Mouse (Mus musculus) frontal cortex, adult 2 months (tissue): ENCODE measurements around the gene Zbtb3. TPM values are rescaled to one million over a fixed set of nuclear protein-coding genes. Genes with fewer than 3 reads are reported as not detected.

ENCODE experiments used
- DNase-seq, 2 experiments: peaks; one replicate each; pipeline ENCODE4 v3.0.0; 2022; ENCODE audit warnings: low spot score in 1 of 2; ENCODE audit errors: extremely low spot score in 1 of 2
- polyA plus RNA-seq: library from polyadenylated mRNA; depleted of rRNA; stranded (reverse); fragments of >200 nt; gene quantifications from 2 replicates; pipeline ENCODE4 v1.2.3, GENCODE M21; 2012; rRNA removed

Gene Zbtb3
- 3.8 and 4.6 TPM in 2 replicates for polyA plus RNA-seq

DNA sequence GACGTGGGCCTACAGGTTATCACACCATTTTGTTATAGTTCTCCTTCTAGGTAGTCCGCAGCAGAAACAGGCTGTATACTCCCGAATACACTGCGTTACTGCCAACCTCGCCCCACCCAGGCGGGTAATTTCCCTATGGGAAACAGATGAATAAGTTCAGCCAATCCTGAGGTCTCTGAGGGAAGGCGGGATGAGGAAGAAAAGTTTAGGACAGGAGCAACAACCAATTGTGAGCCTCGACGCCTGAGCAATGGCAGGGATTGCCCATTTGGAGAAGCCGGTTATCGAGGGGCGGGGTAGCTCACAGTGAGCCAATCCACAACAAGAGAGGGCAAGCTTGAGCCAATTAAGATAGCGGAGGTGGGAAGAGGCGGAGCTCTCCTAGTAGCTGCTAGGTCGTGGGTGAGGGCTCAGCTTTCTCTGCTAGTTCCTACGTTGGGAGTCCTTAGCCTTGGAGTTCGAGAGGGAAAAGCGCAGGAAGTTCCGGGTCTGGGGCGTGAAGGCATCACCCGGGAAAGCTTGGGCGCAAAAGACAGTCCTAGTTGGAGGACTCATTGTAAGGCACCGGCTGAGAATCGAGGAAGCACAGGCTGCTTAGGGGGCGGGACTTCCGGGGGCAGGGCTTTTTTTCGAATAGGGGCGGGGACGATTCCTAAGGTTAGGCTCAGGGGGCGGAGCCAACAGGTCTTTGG is at the start of gene Zbtb3:
TSS of gene Zbtb3 (plus strand) at position 426 of the 692 bp plus-strand sequence.
- peak; percentile 97 to 99 for DNase-seq

DNA sequence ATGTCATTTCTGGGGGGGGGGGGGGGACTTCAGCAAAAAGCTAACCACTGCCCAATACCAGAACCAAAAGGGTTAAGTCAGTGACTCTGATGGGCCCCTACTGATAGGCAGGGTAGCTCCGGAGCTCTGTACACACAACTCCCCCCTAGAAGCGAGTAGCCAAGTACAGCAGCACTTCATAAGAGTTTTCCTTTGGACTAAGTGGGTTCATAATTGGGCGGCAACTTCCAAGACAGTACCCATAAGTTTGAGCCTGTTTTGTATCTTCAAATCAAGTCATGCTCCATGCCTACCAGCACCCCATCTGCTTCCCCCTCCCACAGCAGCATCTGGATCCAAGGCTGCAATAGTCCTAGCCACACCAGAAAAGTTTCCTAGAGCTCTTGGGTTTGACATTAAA is 46.7 kb upstream of the Zbtb3 start:
- no peak for DNase-seq

GRCm38 (mm10) chr19:8756635-8757387 is 45.5 kb upstream of the Zbtb3 start, which contains the start of gene Nxf1:
Nxf1 (plus strand) TSS chr19:8757073.
- peak; percentile 68 to 95 for DNase-seq

DNA sequence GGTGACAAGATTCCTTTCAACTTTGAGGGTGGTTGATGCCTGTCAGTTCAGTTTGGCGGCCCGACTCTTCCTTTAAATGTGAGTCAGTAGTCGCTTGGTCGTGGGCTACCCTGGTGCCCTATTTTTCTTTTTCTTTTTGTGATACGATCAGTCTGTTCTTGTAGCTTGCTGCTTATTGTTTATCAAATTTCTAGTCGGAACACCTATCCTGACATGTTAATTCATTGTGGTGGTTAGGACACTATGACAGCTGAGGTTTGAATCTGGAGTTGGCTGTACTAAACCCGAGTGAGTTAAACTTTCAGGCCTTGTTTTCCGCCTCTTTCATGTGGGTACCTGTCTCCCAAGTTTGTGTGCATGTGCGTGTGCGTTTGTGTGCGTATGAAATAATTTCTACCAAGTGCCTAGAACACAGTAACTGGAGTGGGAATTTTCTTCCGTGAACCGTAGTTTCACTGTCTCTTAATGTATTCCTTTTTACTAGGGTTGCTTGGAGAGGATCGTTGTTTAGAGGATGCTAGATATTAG is 44.8 kb upstream of the Zbtb3 start:
- DNase-seq: no peak

DNA sequence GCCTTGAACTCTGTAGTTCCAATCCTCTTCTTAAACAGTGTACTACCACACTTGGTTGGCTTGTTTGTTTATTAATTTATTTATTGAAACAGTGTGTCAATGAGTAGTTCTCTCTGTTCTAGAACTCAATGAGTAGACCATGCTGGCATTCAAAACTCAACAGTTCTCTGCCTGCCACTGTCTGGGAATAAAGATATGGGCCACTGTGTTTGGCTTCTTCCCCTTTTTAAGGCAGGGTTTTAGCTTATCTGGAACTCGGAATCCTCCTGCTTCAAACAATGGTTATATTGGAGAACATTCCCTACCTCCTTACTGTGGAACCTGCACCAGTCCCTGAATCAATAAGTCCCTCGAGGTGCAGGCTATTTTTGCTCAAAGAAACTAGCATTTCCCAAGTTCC is 43.5 kb upstream of the Zbtb3 start:
- DNase-seq: no peak

- DNase-seq: no peak
Observed at GRCm38 (mm10) chr19:8760757-8761156, 41.6 kb upstream of the Zbtb3 start.

- no peak for DNase-seq
Observed at GRCm38 (mm10) chr19:8763276-8763675, 39.1 kb upstream of the Zbtb3 start.

GRCm38 (mm10) chr19:8765562-8765961 is 36.8 kb upstream of the Zbtb3 start:
- DNase-seq: no peak

DNA sequence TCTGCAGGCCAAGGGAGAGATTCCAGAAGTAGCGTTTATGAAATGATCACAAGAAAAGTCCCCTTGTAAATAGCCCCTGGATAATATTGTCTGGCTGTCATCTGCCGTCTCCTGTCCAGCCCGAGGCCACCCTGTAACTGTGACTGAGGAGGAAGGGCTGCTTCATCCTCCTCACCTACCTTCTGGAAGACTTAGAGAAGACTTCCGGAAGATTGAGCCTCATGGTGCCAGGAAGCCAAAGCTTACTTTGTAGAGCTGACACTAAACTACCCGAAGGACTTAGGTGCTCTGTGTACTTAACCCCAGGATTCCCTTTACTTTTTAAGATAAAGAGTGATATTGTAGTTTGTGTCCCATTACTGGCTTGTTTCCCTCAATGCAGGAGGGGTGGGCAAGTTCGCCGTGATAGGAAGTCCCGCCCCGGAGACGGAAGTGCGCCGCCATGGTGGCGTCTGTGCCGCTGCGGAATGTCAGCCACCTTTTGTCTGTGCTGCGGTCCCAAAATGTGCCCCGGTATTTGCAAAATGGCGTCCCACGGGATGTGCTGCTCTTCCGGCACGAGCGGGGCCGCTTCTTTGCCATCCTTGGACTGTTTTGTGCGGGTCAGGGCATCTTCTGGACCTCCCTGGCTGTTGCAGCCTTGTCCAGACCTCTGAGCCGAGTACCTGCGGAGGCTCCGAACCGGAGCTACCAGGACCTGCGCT is 31.6 kb upstream of the Zbtb3 start, which contains the start of gene Tmem223:
TSS of gene Tmem223 (plus strand) at position 430 of the 704 bp plus-strand sequence.
- peak; percentile 44 to 86 for DNase-seq

- no peak for DNase-seq
Observed at GRCm38 (mm10) chr19:8772996-8773395, 29.4 kb upstream of the Zbtb3 start.

- no peak for DNase-seq
Observed at GRCm38 (mm10) chr19:8773409-8773808, 28.9 kb upstream of the Zbtb3 start.

DNA sequence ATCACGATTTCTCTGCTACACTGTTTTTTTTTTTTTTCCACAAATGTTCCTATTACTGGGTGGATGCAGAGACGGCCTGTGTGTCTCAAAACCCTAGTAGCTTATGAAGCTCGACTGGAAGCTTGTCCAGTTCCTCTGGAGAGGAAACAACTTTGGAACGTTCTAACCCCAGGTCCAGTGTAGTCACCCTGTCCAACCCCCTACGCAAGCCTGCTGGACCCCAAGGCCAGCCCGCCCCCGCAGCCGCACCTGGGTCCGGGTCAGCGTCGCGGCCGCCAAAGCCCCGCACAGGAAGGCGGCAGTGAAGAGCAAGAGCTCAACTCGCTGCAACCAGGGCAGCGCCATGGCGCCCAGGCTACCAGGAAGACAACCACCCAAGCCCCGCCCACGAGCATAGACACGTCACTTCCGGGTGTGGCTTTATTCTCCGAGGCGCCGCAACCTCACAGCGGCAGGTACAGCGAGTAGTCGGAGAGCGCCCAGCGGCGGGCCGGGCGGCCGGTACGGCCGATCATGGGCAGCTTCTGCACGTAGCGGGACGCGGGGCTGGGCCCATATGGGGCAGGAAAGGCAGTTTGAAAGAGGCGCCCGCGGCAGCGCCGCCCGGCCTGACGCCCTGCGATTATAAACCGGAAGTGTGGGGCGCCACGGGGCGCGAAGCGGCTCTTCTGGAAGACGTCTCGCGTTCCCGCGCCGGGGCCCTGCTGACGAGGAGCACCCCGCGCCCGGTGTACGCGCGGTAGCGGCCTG is 28.1 kb upstream of the Zbtb3 start, which contains the start of gene Tmem179b:
TSS of gene Tmem179b (minus strand) at position 382 of the 750 bp plus-strand sequence.
- DNase-seq: peak; percentile 93 to 97

- DNase-seq: no peak
Observed at GRCm38 (mm10) chr19:8774951-8775421, 27.4 kb upstream of the Zbtb3 start.

DNA sequence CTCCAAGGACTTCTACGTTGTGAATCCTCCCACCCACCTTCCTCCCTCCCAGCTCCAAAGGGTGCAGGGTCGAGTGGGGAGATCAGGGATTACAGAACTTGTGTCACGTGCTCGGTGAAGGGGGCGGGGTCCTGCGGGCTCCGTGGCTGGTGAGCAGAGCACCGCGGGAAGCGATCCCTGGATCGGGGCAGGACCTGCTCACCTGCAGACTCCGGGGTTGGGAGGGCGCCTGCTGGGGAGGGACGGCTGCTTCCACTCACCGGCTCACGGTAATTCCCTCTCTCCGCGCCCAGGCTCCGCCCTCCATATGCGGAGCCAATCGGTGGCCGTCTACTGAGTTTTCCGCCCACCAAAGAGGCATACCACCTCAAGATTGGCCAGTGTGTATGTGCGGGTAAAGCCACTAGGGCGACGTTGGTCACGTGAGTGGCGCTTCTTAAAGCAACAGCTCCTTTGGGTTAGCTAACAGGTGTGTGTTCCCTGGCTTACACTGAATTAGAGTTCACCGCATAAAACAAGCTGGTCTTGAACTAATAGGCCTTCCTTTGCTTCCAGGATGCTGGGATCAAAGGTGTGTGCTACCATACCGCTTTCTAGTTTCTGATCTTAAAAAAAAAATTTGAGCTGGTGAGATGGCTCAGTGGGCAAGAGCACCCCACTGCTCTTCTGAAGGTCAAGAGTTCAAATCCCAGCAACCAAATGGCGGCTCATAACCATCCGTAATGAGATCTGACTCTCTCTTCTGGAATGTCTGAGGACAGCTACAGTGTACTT is 16.2 kb upstream of the Zbtb3 start, which contains the start of gene Taf6l:
TSS of gene Taf6l (minus strand) at position 410 of the 774 bp plus-strand sequence.
- DNase-seq: peak; percentile 95 to 96

DNA sequence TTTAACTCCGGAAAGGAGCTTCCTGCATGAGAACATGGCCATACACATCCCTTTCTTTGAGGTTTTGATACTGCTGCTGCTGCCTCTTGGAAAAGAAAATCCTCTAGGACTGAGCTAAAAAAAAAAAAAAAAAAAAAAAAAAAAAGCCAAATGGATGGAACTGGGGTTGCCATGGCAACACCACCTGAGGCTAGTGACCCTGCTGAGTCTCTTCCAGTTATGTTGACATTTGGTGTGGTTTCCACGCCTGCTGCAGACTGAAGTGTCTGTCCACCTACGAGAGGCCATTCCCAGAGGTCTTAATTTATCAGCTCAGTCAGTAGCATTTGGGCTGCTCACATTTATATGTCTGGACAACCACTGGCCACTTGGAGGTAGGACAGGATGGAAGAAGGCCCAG is 13.8 kb upstream of the Zbtb3 start:
- DNase-seq: no peak

DNA sequence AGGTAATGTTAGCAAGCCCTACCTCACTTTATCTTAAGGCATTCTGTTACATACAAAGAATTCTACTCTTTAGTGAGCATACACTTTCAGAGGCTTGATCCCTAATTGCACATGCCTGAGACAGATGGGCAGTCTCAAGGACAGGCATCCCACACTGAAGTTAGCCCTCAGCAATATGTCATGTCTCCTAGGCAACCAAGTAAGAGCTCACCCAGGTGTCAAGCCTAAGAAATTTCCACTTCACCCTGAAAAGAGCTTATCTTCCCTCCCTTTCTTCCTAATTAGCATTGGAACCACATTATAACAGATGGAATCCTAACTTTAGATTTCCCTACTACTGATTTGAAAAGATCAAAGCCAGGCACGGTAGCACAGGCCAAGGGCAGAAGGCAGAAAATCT is 13.2 kb upstream of the Zbtb3 start:
- no peak for DNase-seq

DNA sequence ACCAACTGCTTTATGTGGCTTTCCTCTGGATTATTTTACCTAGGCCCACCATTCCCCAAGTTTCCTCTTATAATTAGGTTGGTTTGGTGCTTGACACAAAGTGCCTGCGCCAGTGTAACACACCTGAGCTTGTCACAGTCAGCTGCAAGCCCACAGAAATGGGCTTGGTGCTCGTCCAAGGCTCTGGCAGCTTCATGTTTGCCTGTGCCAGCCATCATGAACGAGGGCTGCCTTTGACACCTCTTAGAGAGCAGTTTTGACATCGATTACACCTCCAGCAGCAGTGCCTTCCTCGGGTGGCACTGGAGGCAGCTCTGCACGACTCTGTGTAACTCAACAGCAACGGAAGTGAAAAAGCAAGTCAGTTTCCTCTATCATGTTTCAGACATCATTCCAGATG is 12.2 kb upstream of the Zbtb3 start:
- peak in 1 of 2 experiments; percentile 57 for DNase-seq

GRCm38 (mm10) chr19:8798264-8798946 is 4.0 kb upstream of the Zbtb3 start, which contains the start of gene Polr2g:
Polr2g (minus strand) TSS chr19:8798577.
- DNase-seq: peak; percentile 88 to 92

DNA sequence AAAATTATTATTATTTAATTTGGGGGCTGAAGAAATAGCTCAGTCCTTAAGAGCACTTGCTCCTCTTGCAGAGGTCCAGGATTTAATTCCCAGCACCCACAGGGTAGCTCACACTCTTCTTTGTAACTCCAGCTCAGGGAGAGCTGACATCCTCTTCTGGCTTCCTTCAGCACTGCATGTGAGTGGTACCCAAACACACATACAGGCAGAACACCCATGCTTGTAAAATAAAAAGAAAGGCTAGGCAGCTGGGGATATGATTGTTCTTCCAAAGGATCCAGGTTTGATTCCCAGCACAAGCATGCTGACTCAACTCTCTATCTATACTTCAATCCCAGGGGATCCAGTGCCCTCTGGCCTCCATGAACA is 3.4 kb upstream of the Zbtb3 start:
- no peak for DNase-seq
